Mouse (Mus musculus) stomach, postnatal 0 days (tissue): ENCODE measurements around the gene Rai2. TPM values are rescaled to one million over a fixed set of nuclear protein-coding genes. Genes with fewer than 3 reads are reported as not detected.

ENCODE experiments used
- ATAC-seq: fragments of 200-750 bp; cut with Nextera tagmentation; 2 replicates; pipeline ENCODE4 v1.8.0; 2017; ENCODE audit not compliant: low FRiP score, low TSS enrichment
- DNase-seq: peaks from one replicate; pipeline ENCODE4 v3.0.0-alpha.2; 2016; ENCODE audit warnings: low spot score
- H3K27ac ChIP-seq: fragments of 300-500 bp; sonication (generic); replicated peaks from 2 replicates; pipeline ENCODE4 v1.5.1; 2014; ENCODE audit warnings: mild to moderate bottlenecking, control low read depth
- H3K27me3 ChIP-seq: fragments of 300-500 bp; sonication (generic); 2 replicates; pipeline ENCODE4 v1.6.1; 2014; ENCODE audit warnings: low read length; ENCODE audit not compliant: control insufficient read depth, insufficient read depth
- H3K36me3 ChIP-seq: fragments of 300-500 bp; sonication (generic); 2 replicates; pipeline ENCODE4 v1.6.1; 2014; ENCODE audit warnings: low read length, mixed read lengths; ENCODE audit not compliant: control insufficient read depth, insufficient read depth
- H3K4me1 ChIP-seq: fragments of 300-500 bp; sonication (generic); replicated peaks from 2 replicates; pipeline ENCODE4 v1.6.1; 2014; ENCODE audit warnings: antibody characterized with exemption; ENCODE audit not compliant: control insufficient read depth, insufficient read depth
- H3K4me2 ChIP-seq: fragments of 300-500 bp; sonication (generic); replicated peaks from 2 replicates; pipeline ENCODE4 v1.6.1; 2014; ENCODE audit warnings: low read depth, mild to moderate bottlenecking, control low read depth, moderate library complexity
- H3K4me3 ChIP-seq: fragments of 300-500 bp; sonication (generic); 2 replicates; pipeline ENCODE4 v1.5.1; 2014; ENCODE audit warnings: low read depth, low read length, control low read depth
- H3K9ac ChIP-seq: fragments of 300-500 bp; sonication (generic); 2 replicates; pipeline ENCODE4 v1.6.1; 2014; ENCODE audit warnings: mild to moderate bottlenecking, low read length, control low read depth, mixed read lengths
- H3K9me3 ChIP-seq: fragments of 300-500 bp; sonication (generic); 2 replicates; pipeline ENCODE4 v1.6.1; 2016; ENCODE audit warnings: low read length; ENCODE audit not compliant: control insufficient read depth
- CTCF ChIP-seq: IDR thresholded peaks from 2 replicates; pipeline ENCODE4 v1.5.1; 2016; ENCODE audit warnings: antibody characterized with exemption, low read depth, mild to moderate bottlenecking, moderate library complexity
- EP300 ChIP-seq: optimal IDR thresholded peaks from 2 replicates; pipeline ENCODE3; 2016; ENCODE audit warnings: antibody characterized with exemption
- WGBS: fragments of 180-500 bp; shearing (Covaris S2); extraction: QIAGEN DNeasy Blood & Tissue Kit; methylation state at CpG from one replicate; pipeline ENCODE4 v1.1.7; 2014; 5-methylcytosine and 5-hydroxymethylcytosine counted together
- polyA plus RNA-seq: library from polyadenylated mRNA; unstranded; fragments of >200 nt; fragmentation: Nextera tagmentation; extraction: Ambion mirVana; gene quantifications from 2 replicates; pipeline ENCODE4 v1.2.1, GENCODE M21; 2015

The Rai2 gene
- polyA plus RNA-seq, 1 experiment from 2014 or later = 4.6 TPM

- no peaks in the 10 kb centered on the region for H3K27me3 ChIP-seq
- WGBS = 67% methylated on average over 4 of the region's 4 CpGs
- H3K36me3 ChIP-seq = no peaks in the 10 kb centered on the region
- ATAC-seq (no peak), DNase-seq (no peak)
- no peaks in the 10 kb centered on the region for H3K9me3 ChIP-seq
- no peak overlapping the region for H3K27ac ChIP-seq
- no peak overlapping the region for H3K9ac ChIP-seq
- no peaks in the 10 kb centered on the region for H3K4me1 ChIP-seq
- no peak overlapping the region for H3K4me3 ChIP-seq
- no peak overlapping the region for H3K4me2 ChIP-seq
- TF ChIP-seq CTCF = no peak
- no peak for TF ChIP-seq EP300
Measured at GRCm38 (mm10) chrX:161721082-161721481, 4.2 kb downstream of the Rai2 start.

GRCm38 (mm10) chrX:161723391-161723808 lies 6.5 kb downstream of the Rai2 start:
- ATAC-seq (no peak), DNase-seq (no peak)
- Histone ChIP-seq H3K9ac (no peak overlapping the region), H3K9me3 (no peaks in the 10 kb centered on the region), H3K36me3 (no peaks in the 10 kb centered on the region), H3K4me1 (no peaks in the 10 kb centered on the region), H3K4me2 (no peak overlapping the region), H3K4me3 (no peak overlapping the region), H3K27ac (no peak overlapping the region), H3K27me3 (no peaks in the 10 kb centered on the region)
- WGBS = 26% methylated on average over 9 of the region's 9 CpGs
- TF ChIP-seq EP300 (no peak), CTCF (no peak)

GRCm38 (mm10) chrX:161726257-161726656 lies 9.4 kb downstream of the Rai2 start:
- Histone ChIP-seq H3K9ac (no peak overlapping the region), H3K9me3 (no peaks in the 10 kb centered on the region), H3K36me3 (no peaks in the 10 kb centered on the region), H3K27me3 (no peaks in the 10 kb centered on the region), H3K27ac (no peak overlapping the region), H3K4me2 (no peak overlapping the region), H3K4me3 (no peak overlapping the region), H3K4me1 (no peaks in the 10 kb centered on the region)
- TF ChIP-seq CTCF (no peak), EP300 (no peak)
- DNase-seq (no peak), ATAC-seq (no peak)
- WGBS = 63% methylated on average over 1 of the region's 1 CpGs

- WGBS = 46% methylated on average over 4 of the region's 4 CpGs
Measured at GRCm38 (mm10) chrX:161728507-161728906, 11.6 kb downstream of the Rai2 start.

GRCm38 (mm10) chrX:161730026-161730425 lies 13.2 kb downstream of the Rai2 start:
- Histone ChIP-seq H3K36me3 (no peaks in the 10 kb centered on the region), H3K4me2 (no peak overlapping the region), H3K4me1 (no peaks in the 10 kb centered on the region), H3K27me3 (no peaks in the 10 kb centered on the region), H3K4me3 (no peak overlapping the region), H3K27ac (no peak overlapping the region), H3K9ac (no peak overlapping the region), H3K9me3 (no peaks in the 10 kb centered on the region)
- ATAC-seq = no peak
- TF ChIP-seq CTCF (no peak), EP300 (no peak)
- no peak for DNase-seq

More at GRCm38 (mm10) chrX:161728507-161728906, 11.6 kb downstream of the Rai2 start:
- no peak overlapping the region for H3K4me3 ChIP-seq
- no peaks in the 10 kb centered on the region for H3K9me3 ChIP-seq
- H3K27ac ChIP-seq = no peak overlapping the region
- H3K36me3 ChIP-seq = no peaks in the 10 kb centered on the region
- DNase-seq (no peak), ATAC-seq (no peak)
- TF ChIP-seq EP300 (no peak), CTCF (no peak)
- no peaks in the 10 kb centered on the region for H3K27me3 ChIP-seq
- H3K4me1 ChIP-seq = no peaks in the 10 kb centered on the region
- H3K9ac ChIP-seq = no peak overlapping the region
- H3K4me2 ChIP-seq = no peak overlapping the region

- Histone ChIP-seq H3K4me2 (no peak overlapping the region), H3K9ac (no peak overlapping the region), H3K27ac (no peak overlapping the region), H3K4me3 (no peak overlapping the region), H3K27me3 (no peaks in the 10 kb centered on the region), H3K9me3 (no peaks in the 10 kb centered on the region), H3K4me1 (no peaks in the 10 kb centered on the region), H3K36me3 (no peaks in the 10 kb centered on the region)
- ATAC-seq (no peak), DNase-seq (no peak)
- WGBS = 75% methylated on average over 3 of the region's 3 CpGs
- no peak for TF ChIP-seq CTCF
- no peak for TF ChIP-seq EP300
Measured at GRCm38 (mm10) chrX:161731859-161732258, 15.0 kb downstream of the Rai2 start.
